Mouse (Mus musculus): ENCODE results near the gene Dnah2. TPM values are rescaled to one million over a fixed set of nuclear protein-coding genes. Genes with fewer than 3 reads are reported as not detected.

The Dnah2 gene
- polyA plus RNA-seq, 1 experiment from 2014 or later: 0.15 TPM

GRCm38 (mm10) chr11:69471491-69471890, 77.4 kb downstream of the Dnah2 start:
- Histone ChIP-seq H3K27ac (ENCODE audit: poor library complexity, severe bottlenecking) (no peak overlapping the region), H3K27me3 (replicated peaks) (0 out of 2 replicates have a peak, but pooled peaks cover 4% of the 10 kb centered on the region), H3K4me2 (peak overlapping the region; percentile 32), H3K36me3 (no peaks in the 10 kb centered on the region), H3K9me3 (replicated peaks) (no peaks in the 10 kb centered on the region), H3K4me1 (replicated peaks) (peaks cover 26% of the 10 kb centered on the region), H3K4me3 (no peak overlapping the region), H3K9ac (0 out of 2 replicates have a peak overlapping the region, but pooled peaks have one; percentile 15)
- 4% methylated on average over 8 of the region's 8 CpGs for WGBS
- ATAC-seq (ENCODE audit: insufficient number of reproducible peaks, low FRiP score): no peak

- WGBS: 78% methylated on average over 9 of the region's 9 CpGs
- no peak for ATAC-seq (ENCODE audit: insufficient number of reproducible peaks, low FRiP score)
- H3K4me2 ChIP-seq: no peak overlapping the region
- H3K36me3 ChIP-seq: no peaks in the 10 kb centered on the region
- H3K4me3 ChIP-seq: no peak overlapping the region
- no peak overlapping the region for H3K9ac ChIP-seq
- H3K9me3 ChIP-seq (replicated peaks): no peaks in the 10 kb centered on the region
- H3K4me1 ChIP-seq (replicated peaks): peaks cover 13% of the 10 kb centered on the region
- H3K27ac ChIP-seq (ENCODE audit: poor library complexity, severe bottlenecking): no peak overlapping the region
- H3K27me3 ChIP-seq (replicated peaks): 0 out of 2 replicates have a peak, but pooled peaks cover 4% of the 10 kb centered on the region
Measured at GRCm38 (mm10) chr11:69469301-69469700, 79.6 kb downstream of the Dnah2 start.

- H3K36me3 ChIP-seq: no peaks in the 10 kb centered on the region
- peaks cover 11% of the 10 kb centered on the region for H3K4me1 ChIP-seq (replicated peaks)
- no peak overlapping the region for H3K4me2 ChIP-seq
- no peak overlapping the region for H3K4me3 ChIP-seq
- no peaks in the 10 kb centered on the region for H3K27me3 ChIP-seq (replicated peaks)
- no peak overlapping the region for H3K9ac ChIP-seq
- WGBS: 89% methylated on average over 7 of the region's 7 CpGs
- H3K9me3 ChIP-seq (replicated peaks): 0 out of 2 replicates have a peak, but pooled peaks cover 3% of the 10 kb centered on the region
- ATAC-seq (ENCODE audit: insufficient number of reproducible peaks, low FRiP score): no peak
- H3K27ac ChIP-seq (ENCODE audit: poor library complexity, severe bottlenecking): no peak overlapping the region
Measured at GRCm38 (mm10) chr11:69463996-69464395, 84.9 kb downstream of the Dnah2 start.

GRCm38 (mm10) chr11:69461568-69461967, 87.3 kb downstream of the Dnah2 start:
- H3K36me3 ChIP-seq: no peaks in the 10 kb centered on the region
- H3K4me1 ChIP-seq (replicated peaks): peaks cover 23% of the 10 kb centered on the region
- 5% methylated on average over 5 of the region's 5 CpGs for WGBS
- H3K9ac ChIP-seq: no peak overlapping the region; the same call in 1 of the 2 replicates
- no peak for ATAC-seq (ENCODE audit: insufficient number of reproducible peaks, low FRiP score)
- H3K9me3 ChIP-seq (replicated peaks): 0 out of 2 replicates have a peak, but pooled peaks cover 3% of the 10 kb centered on the region
- H3K27me3 ChIP-seq (replicated peaks): no peaks in the 10 kb centered on the region
- H3K27ac ChIP-seq (ENCODE audit: poor library complexity, severe bottlenecking): peak overlapping the region; percentile 48; the same call in 1 of the 2 replicates
- 0 out of 2 replicates have a peak overlapping the region, but pooled peaks have one; percentile 2 for H3K4me2 ChIP-seq
- H3K4me3 ChIP-seq: no peak overlapping the region

DNA sequence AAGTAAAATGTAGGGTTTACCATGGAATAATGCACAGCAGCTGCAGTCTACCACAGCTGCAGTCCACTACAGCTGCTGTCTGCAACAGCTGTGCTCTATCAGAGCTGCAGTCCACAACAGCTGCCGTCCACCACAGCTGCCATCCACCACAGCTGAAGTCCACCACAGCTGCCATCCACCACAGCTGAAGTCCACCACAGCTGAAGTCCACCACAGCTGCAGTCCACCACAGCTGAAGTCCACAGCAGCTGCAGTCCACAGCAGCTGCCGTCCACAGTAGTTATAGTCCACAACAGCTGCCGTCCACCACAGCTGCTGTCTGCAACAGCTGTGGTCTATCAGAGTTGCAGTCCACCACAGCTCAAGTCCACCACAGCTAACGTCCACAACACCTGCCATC, 89.0 kb downstream of the Dnah2 start:
- no peaks in the 10 kb centered on the region for H3K36me3 ChIP-seq
- H3K9me3 ChIP-seq (replicated peaks): 0 out of 2 replicates have a peak, but pooled peaks cover 3% of the 10 kb centered on the region
- H3K9ac ChIP-seq: no peak overlapping the region
- no peak for ATAC-seq (ENCODE audit: insufficient number of reproducible peaks, low FRiP score)
- H3K4me3 ChIP-seq: no peak overlapping the region
- H3K4me1 ChIP-seq (replicated peaks): peaks cover 26% of the 10 kb centered on the region
- no peaks in the 10 kb centered on the region for H3K27me3 ChIP-seq (replicated peaks)
- 53% methylated on average over 4 of the region's 4 CpGs for WGBS
- no peak overlapping the region for H3K4me2 ChIP-seq
- H3K27ac ChIP-seq (ENCODE audit: poor library complexity, severe bottlenecking): no peak overlapping the region

DNA sequence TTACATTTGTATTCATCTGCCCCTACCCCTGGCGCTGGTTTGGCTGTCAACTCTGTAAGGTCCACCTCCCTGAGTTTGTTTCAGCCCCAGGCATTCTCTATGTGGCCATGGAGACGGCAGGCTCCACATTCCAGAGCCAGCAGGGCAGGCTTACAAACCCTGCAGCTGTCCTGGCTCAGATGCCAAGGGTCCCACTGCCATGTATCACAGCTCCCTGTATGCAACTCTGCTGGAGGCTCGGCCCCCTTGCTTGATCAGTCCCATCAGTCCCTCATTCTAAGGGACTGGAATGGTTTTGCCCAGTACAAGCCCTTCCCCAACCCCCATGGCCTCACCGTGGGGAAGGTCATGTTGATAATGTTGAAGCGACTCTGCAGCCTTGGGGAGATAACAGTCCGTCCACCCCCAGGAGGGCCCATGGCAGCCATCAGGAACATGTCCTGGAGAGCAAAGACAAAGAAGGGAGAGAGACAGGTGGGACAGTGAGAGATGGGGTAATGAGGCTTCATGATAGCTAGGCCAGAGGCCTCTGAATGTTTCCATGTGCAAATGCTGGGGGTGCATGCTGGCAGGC, 91.8 kb downstream of the Dnah2 start:
- peak overlapping the region; percentile 5; the same call in 1 of the 2 replicates for H3K9ac ChIP-seq
- H3K4me1 ChIP-seq (replicated peaks): peaks cover 44% of the 10 kb centered on the region
- H3K9me3 ChIP-seq (replicated peaks): no peaks in the 10 kb centered on the region
- peak overlapping the region; percentile 61 for H3K27ac ChIP-seq (ENCODE audit: poor library complexity, severe bottlenecking)
- H3K4me2 ChIP-seq: peak overlapping the region; percentile 14
- WGBS: 8% methylated on average over 6 of the region's 6 CpGs
- ATAC-seq (ENCODE audit: insufficient number of reproducible peaks, low FRiP score): peak; percentile 46; the same call in 1 of the 2 replicates
- no peaks in the 10 kb centered on the region for H3K27me3 ChIP-seq (replicated peaks)
- no peaks in the 10 kb centered on the region for H3K36me3 ChIP-seq
- no peak overlapping the region for H3K4me3 ChIP-seq

GRCm38 (mm10) chr11:69452114-69452867, 96.6 kb downstream of the Dnah2 start:
- peak; percentile 61 for ATAC-seq (ENCODE audit: insufficient number of reproducible peaks, low FRiP score)
- peaks cover 39% of the 10 kb centered on the region for H3K4me1 ChIP-seq (replicated peaks)
- H3K9me3 ChIP-seq (replicated peaks): no peaks in the 10 kb centered on the region
- H3K36me3 ChIP-seq: no peaks in the 10 kb centered on the region
- peaks cover 10% of the 10 kb centered on the region for H3K27me3 ChIP-seq (replicated peaks)
- 27% methylated on average over 23 of the region's 23 CpGs for WGBS
- H3K27ac ChIP-seq (ENCODE audit: poor library complexity, severe bottlenecking): peak overlapping the region; percentile 73
- H3K4me3 ChIP-seq: peak overlapping the region; percentile 17
- peak overlapping the region; percentile 11; the same call in 1 of the 2 replicates for H3K9ac ChIP-seq
- peak overlapping the region; percentile 59 for H3K4me2 ChIP-seq

DNA sequence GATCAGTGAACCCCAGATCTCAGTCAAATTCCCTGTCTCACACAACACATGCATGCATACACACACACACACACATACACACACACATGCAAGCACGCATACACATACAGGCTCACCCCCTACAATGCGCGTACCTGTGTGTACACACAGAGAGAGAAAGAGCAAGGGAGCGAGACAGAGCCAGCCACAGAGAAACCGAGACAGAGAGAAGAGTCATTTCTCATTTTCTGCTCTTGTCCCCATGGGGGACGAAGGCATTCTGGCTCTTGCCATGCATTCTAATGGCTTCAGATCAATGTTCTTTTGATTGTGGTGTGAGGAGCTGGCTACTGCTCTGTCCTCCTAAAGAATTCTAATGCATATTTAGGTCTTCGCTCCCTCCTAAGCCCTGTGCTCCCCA, 101.6 kb downstream of the Dnah2 start:
- peaks cover 10% of the 10 kb centered on the region for H3K27me3 ChIP-seq (replicated peaks)
- H3K4me1 ChIP-seq (replicated peaks): peaks cover 18% of the 10 kb centered on the region
- no peak overlapping the region for H3K4me3 ChIP-seq
- H3K9ac ChIP-seq: no peak overlapping the region
- no peak overlapping the region for H3K4me2 ChIP-seq
- ATAC-seq (ENCODE audit: insufficient number of reproducible peaks, low FRiP score): no peak
- H3K27ac ChIP-seq (ENCODE audit: poor library complexity, severe bottlenecking): no peak overlapping the region
- no peaks in the 10 kb centered on the region for H3K36me3 ChIP-seq
- WGBS: 82% methylated on average over 7 of the region's 7 CpGs
- H3K9me3 ChIP-seq (replicated peaks): peaks cover 6% of the 10 kb centered on the region; the same call in 1 of the 2 replicates

DNA sequence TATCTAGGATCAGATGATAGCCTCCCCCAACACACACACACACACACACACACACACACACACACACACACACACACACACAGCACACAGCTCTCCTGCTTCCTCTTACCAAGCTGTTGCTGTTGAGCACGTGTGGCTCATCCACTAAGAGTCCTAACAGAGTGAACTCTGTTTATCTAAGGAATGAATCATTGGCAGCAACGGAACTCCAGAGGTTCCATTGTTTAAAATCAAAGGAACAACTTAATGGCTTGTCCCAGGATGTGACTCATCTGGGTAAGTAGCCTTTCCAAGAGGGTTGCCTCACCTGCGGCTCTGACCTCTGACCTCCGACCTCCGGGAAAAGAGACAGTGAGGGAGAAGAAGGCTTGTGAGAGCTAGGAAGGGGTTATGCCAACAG, 105.6 kb downstream of the Dnah2 start:
- peak; percentile 46; the same call in 1 of the 2 replicates for ATAC-seq (ENCODE audit: insufficient number of reproducible peaks, low FRiP score)
- no peak overlapping the region for H3K27ac ChIP-seq (ENCODE audit: poor library complexity, severe bottlenecking)
- peaks cover 6% of the 10 kb centered on the region; the same call in 1 of the 2 replicates for H3K9me3 ChIP-seq (replicated peaks)

GRCm38 (mm10) chr11:69437291-69437690, 111.6 kb downstream of the Dnah2 start:
- Histone ChIP-seq H3K9me3 (replicated peaks) (no peaks in the 10 kb centered on the region), H3K27ac (ENCODE audit: poor library complexity, severe bottlenecking) (no peak overlapping the region), H3K36me3 (no peaks in the 10 kb centered on the region), H3K4me1 (replicated peaks) (peaks cover 9% of the 10 kb centered on the region), H3K9ac (no peak overlapping the region), H3K27me3 (replicated peaks) (peaks cover 16% of the 10 kb centered on the region; the same call in 1 of the 2 replicates), H3K4me3 (no peak overlapping the region), H3K4me2 (no peak overlapping the region)
- WGBS: 30% methylated on average over 3 of the region's 3 CpGs
- ATAC-seq (ENCODE audit: insufficient number of reproducible peaks, low FRiP score): no peak

More for the DNA sequence above, 105.6 kb downstream of the Dnah2 start:
- 0 out of 2 replicates have a peak, but pooled peaks cover 2% of the 10 kb centered on the region for H3K27me3 ChIP-seq (replicated peaks)
- WGBS: 32% methylated on average over 5 of the region's 5 CpGs
- no peak overlapping the region for H3K4me3 ChIP-seq
- H3K36me3 ChIP-seq: no peaks in the 10 kb centered on the region
- H3K4me1 ChIP-seq (replicated peaks): peaks cover 12% of the 10 kb centered on the region
- no peak overlapping the region for H3K9ac ChIP-seq
- H3K4me2 ChIP-seq: no peak overlapping the region

DNA sequence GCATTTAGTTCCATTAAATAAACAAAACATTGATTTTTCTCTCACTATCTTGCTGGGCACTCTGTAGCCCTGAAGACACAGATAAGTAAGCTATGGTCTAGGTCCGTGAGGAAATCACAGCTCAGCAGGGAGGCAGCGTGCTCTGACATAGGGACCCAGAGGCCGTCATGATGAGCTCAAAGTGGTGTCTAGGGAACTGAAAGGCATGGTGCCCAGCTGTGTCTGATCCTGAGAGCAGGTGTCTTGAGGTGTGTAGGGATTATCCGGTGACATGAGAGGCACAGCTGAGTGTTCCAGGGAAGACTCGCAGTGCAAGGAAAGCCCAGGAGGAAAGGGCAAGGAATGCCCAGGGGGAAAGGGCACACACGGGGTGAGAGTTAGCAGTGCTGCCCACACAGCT, 115.7 kb downstream of the Dnah2 start:
- Histone ChIP-seq H3K9ac (no peak overlapping the region), H3K27ac (ENCODE audit: poor library complexity, severe bottlenecking) (no peak overlapping the region), H3K9me3 (replicated peaks) (no peaks in the 10 kb centered on the region), H3K4me2 (no peak overlapping the region), H3K27me3 (replicated peaks) (peaks cover 16% of the 10 kb centered on the region; the same call in 1 of the 2 replicates), H3K4me3 (no peak overlapping the region), H3K36me3 (no peaks in the 10 kb centered on the region), H3K4me1 (replicated peaks) (peaks cover 14% of the 10 kb centered on the region)
- WGBS: 53% methylated on average over 6 of the region's 6 CpGs
- no peak for ATAC-seq (ENCODE audit: insufficient number of reproducible peaks, low FRiP score)
